ENCODE assay signal across 8 mouse cellular contexts in the genomic region with DNA sequence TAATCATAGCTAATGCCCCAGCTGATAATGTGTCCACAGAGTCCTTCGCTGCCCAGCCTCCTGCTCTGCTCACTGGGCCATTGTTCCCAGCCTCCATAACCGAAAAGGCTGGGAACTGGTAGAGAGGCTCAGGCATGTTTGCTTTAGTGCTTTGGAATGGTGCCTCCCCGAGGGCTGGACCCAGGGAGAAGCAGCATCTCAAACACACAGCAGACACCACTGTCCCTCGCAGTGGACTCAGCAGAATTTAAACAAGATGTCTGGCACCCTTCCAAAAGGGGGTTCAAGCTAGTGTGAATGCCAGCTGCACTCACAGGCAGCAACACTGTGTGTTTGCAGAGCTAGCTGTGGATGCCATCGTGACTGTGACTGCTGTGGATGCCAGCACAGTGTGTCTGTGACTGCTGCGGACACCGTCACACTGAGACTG.
DNase-seq lines count a peak whose midpoint lies in the region; ATAC-seq lines count a peak whose summit lies in the region.

No protein-coding gene starts in this region.

- H3K9me3 ChIP-seq in heart, embryonic 15.5 days (replicated peaks): no peaks in the 10 kb centered on the region
- H3K9me3 ChIP-seq in neural tube, embryonic 11.5 days (ENCODE audit: control insufficient read depth, low read length): no peaks in the 10 kb centered on the region
- H3K9me3 ChIP-seq in limb, embryonic 10.5 days (replicated peaks): no peaks in the 10 kb centered on the region
- no peaks in the 10 kb centered on the region for H3K9me3 ChIP-seq in stomach, embryonic 15.5 days

- H3K36me3 ChIP-seq in heart, embryonic 15.5 days: no peaks in the 10 kb centered on the region
- H3K36me3 ChIP-seq in neural tube, embryonic 11.5 days (ENCODE audit: control insufficient read depth, insufficient read depth, low read length): no peaks in the 10 kb centered on the region
- H3K36me3 ChIP-seq in limb, embryonic 10.5 days: no peaks in the 10 kb centered on the region
- H3K36me3 ChIP-seq in stomach, embryonic 15.5 days: no peaks in the 10 kb centered on the region

- ATAC-seq in heart, embryonic 15.5 days (replicated peaks; ENCODE audit: insufficient number of reproducible peaks, insufficient read depth, low FRiP score, low read depth): no peak; the same call in 1 of the 2 replicates
- ATAC-seq in neural tube, embryonic 11.5 days (ENCODE audit: insufficient read depth, low FRiP score, low TSS enrichment): peak; percentile 80
- peak; percentile 85 for ATAC-seq in stomach, embryonic 15.5 days (ENCODE audit: insufficient read depth, low FRiP score, low read depth)

- no peak for DNase-seq in heart, postnatal 4 days
- DNase-seq in neural tube, embryonic 11.5 days (ENCODE audit: low spot score): peak; percentile 52
- no peak for DNase-seq in neural tube, embryonic 10.5 days (ENCODE audit: extremely low spot score, low spot score)
- no peak for DNase-seq in limb, embryonic 10.5 days (ENCODE audit: low spot score)
- no peak for DNase-seq in gastrocnemius, postnatal 36 days
- DNase-seq in thymus, postnatal 4 days: no peak

- H3K27me3 ChIP-seq in heart, embryonic 15.5 days: no peaks in the 10 kb centered on the region
- H3K27me3 ChIP-seq in neural tube, embryonic 11.5 days (ENCODE audit: control insufficient read depth, insufficient read depth, low read length): no peaks in the 10 kb centered on the region
- no peaks in the 10 kb centered on the region; the same call in 1 of the 2 replicates for H3K27me3 ChIP-seq in limb, embryonic 10.5 days (ENCODE audit: low read depth, poor library complexity, severe bottlenecking)
- no peaks in the 10 kb centered on the region for H3K27me3 ChIP-seq in stomach, embryonic 15.5 days (replicated peaks)

- no peak overlapping the region for H3K9ac ChIP-seq in heart, embryonic 15.5 days
- no peak overlapping the region for H3K9ac ChIP-seq in neural tube, embryonic 11.5 days (ENCODE audit: low read length)
- no peak overlapping the region for H3K9ac ChIP-seq in stomach, embryonic 15.5 days

- peak overlapping the region; percentile 47; the same call in 1 of the 2 replicates for H3K27ac ChIP-seq in heart, embryonic 15.5 days
- no peak overlapping the region for H3K27ac ChIP-seq in neural tube, embryonic 11.5 days (ENCODE audit: low read depth, low read length)
- peak overlapping the region; percentile 47; the same call in 1 of the 2 replicates for H3K27ac ChIP-seq in limb, embryonic 10.5 days
- peak overlapping the region; percentile 59 for H3K27ac ChIP-seq in stomach, embryonic 15.5 days

- no peak overlapping the region for H3K4me3 ChIP-seq in heart, embryonic 15.5 days
- H3K4me3 ChIP-seq in neural tube, embryonic 11.5 days (ENCODE audit: low read depth, low read length): no peak overlapping the region
- H3K4me3 ChIP-seq in limb, embryonic 10.5 days: no peak overlapping the region
- no peak overlapping the region for H3K4me3 ChIP-seq in stomach, embryonic 15.5 days (replicated peaks)

- H3K4me1 ChIP-seq in heart, embryonic 15.5 days (replicated peaks): peaks cover 29% of the 10 kb centered on the region
- peaks cover 4% of the 10 kb centered on the region; the same call in 1 of the 2 replicates for H3K4me1 ChIP-seq in neural tube, embryonic 11.5 days (ENCODE audit: control insufficient read depth, insufficient read depth, low read length)
- peaks cover 21% of the 10 kb centered on the region for H3K4me1 ChIP-seq in limb, embryonic 10.5 days
- peaks cover 12% of the 10 kb centered on the region; the same call in 1 of the 2 replicates for H3K4me1 ChIP-seq in stomach, embryonic 15.5 days

- intact Hi-C loops in gastrocnemius, postnatal 36 days (cut with DNase I): no loop called here

- no peak overlapping the region for H3K4me2 ChIP-seq in heart, embryonic 15.5 days
- H3K4me2 ChIP-seq in neural tube, embryonic 11.5 days (ENCODE audit: low read depth): no peak overlapping the region
- peak overlapping the region; percentile 27; the same call in 1 of the 2 replicates for H3K4me2 ChIP-seq in stomach, embryonic 15.5 days

- WGBS in heart, embryonic 15.5 days: 34% methylated on average over 7 of the region's 7 CpGs
- WGBS in neural tube, embryonic 11.5 days: 58% methylated on average over 7 of the region's 7 CpGs
- WGBS in limb, embryonic 10.5 days: 84% methylated on average over 7 of the region's 7 CpGs
- WGBS in stomach, embryonic 15.5 days: 30% methylated on average over 7 of the region's 7 CpGs
